Mouse (Mus musculus) layer of hippocampus, adult 2 months (tissue): ENCODE measurements around the gene Hagh. TPM values are rescaled to one million over a fixed set of nuclear protein-coding genes. Genes with fewer than 3 reads are reported as not detected.
A peak's percentile ranks its signal among the peaks of the same experiment; 100 is the strongest.

Experiments used
- DNase-seq, 2 experiments: peaks; one replicate each; pipeline ENCODE4 v3.0.0; 2022; ENCODE audit warnings: low spot score in 2 of 2
- H3K27ac ChIP-seq: fragments of 200-600 bp; 2 replicates; pipeline ENCODE4 v1.8.1; 2022
- H3K4me3 ChIP-seq: fragments of 200-600 bp; 2 replicates; pipeline ENCODE4 v1.8.1; 2022; ENCODE audit warnings: mild to moderate bottlenecking
- CTCF ChIP-seq: fragments of 200-600 bp; conservative IDR thresholded peaks from 2 replicates; pipeline ENCODE4 v1.8.1; 2022; ENCODE audit warnings: antibody characterized with exemption, mild to moderate bottlenecking, moderate library complexity
- total RNA-seq, 2 experiments: library from RNA; stranded (reverse); gene quantifications; 2 replicates each; pipeline ENCODE4 v1.2.3; 2021

The Hagh gene
- total RNA-seq, 2 experiments from 2014 or later = 135 to 137 TPM

DNA sequence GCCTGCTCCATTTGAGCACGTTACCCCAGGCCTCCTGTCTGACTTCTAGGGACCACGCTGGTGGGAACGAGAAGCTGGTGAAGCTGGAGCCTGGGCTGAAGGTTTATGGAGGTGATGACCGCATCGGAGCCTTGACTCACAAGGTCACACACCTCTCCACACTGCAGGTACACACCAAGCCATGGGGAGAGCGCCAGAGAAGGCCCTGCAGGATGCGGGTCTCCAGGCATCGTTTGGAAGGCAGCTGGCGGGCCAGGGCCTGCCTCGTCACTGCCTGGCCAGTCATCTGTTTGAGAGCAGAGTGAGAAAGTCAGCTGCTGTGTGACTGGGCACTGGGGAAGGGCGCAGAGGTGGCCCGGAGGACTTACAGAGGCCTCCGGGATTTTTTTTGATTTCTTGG lies 16.6 kb downstream of the Hagh start:
- H3K27ac ChIP-seq = no peak overlapping the region
- no peak for TF ChIP-seq CTCF
- DNase-seq = no peak
- no peak overlapping the region for H3K4me3 ChIP-seq

DNA sequence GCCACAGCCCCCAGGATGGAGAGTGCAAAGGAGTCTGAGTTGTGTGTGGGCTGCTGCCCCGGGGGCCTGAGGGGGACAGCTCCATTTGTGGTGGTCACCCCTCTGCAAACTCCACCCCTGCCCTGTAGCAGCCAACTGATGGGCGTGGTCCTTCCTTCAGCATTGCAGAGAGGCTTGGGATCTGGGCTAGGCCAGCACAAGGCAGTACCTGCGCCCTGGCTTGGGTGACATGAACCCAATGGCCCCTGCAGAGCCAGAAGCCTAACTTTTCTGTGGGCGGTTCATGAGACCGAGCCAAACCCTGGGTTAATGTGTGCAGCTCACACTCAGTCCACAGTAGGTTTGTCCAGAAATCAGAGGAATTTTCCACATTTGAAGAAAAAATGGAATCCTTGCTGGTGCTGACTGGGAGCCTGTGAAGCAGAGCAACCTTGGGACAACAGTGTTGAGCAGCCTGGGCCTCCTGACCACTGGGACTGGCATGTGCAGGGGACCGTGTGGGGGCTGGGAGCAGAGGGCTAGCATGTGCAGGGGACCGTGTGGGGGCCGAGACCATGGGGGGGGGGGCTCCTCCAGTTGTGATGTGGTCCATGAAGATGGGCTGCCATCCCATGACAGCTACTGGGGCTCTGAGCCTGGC lies 18.0 kb downstream of the Hagh start:
- no peak for DNase-seq
- no peak overlapping the region for H3K27ac ChIP-seq
- no peak overlapping the region for H3K4me3 ChIP-seq
- no peak for TF ChIP-seq CTCF

DNA sequence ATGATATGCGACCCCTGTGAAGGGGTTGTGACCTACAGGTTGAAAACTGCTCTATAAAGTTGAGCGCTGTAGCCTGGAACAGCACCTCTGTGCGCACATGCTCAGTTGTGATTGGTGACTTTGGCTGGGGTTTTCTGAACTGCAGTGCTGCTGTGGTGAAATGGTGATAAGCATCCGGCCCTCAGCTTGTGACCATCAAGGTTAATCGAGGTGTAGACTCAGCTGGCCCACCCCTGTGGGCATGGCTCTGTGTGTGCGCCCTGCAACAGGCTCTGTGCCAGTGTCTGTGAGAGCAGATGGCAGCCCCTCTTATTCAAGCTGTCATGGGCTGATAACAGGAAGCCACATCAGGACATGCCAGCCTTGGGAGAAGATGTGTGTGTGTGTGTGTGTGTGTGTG lies 19.0 kb downstream of the Hagh start:
- DNase-seq = peak; percentile 30 to 41
- no peak overlapping the region for H3K4me3 ChIP-seq
- no peak for TF ChIP-seq CTCF
- H3K27ac ChIP-seq = 0 out of 2 replicates have a peak overlapping the region, but pooled peaks have one; percentile 23

DNA sequence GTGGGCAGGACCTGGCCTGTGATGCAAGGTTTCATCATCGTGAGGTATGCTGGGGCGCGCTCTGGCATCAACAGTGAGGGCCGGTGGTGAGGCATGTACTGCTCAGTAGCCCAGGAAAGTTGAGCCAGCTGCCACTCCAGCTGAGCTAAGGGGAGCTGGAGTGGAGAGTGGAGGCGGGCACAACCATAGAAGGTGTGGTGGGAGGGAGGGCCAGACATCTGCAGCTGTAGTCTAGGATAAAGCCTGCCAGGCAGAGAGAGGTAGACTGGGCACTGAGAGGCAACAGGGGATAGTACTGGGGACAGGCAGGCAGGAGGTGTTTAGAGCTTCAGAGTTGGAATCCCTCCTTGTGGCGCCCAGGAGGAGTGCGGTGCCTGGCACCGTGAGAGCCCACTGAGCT lies 20.1 kb downstream of the Hagh start:
- no peak overlapping the region for H3K27ac ChIP-seq
- no peak for DNase-seq

DNA sequence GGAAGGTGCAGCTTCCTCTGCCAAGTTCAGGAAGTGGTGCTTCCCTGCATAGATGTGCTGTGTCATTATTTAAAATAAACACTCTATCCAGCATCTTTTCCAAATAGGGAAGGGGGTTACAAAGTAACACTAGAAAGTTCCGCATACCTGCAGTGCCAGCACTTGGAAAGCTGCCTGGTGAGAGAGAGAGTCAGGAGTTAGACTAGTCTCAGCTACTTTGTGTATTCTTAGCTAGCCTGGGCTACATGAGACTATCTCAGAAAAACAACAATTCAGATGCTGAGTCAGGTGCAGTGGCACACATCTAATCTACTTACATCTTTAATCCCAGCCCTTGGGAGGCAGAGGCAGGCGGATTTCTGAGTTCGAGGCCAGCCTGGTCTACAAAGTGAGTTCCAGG lies 21.8 kb downstream of the Hagh start:
- Histone ChIP-seq H3K27ac (no peak overlapping the region), H3K4me3 (no peak overlapping the region)
- DNase-seq = no peak
- no peak for TF ChIP-seq CTCF

More for the DNA sequence above, 20.1 kb downstream of the Hagh start:
- no peak for TF ChIP-seq CTCF
- no peak overlapping the region for H3K4me3 ChIP-seq

DNA sequence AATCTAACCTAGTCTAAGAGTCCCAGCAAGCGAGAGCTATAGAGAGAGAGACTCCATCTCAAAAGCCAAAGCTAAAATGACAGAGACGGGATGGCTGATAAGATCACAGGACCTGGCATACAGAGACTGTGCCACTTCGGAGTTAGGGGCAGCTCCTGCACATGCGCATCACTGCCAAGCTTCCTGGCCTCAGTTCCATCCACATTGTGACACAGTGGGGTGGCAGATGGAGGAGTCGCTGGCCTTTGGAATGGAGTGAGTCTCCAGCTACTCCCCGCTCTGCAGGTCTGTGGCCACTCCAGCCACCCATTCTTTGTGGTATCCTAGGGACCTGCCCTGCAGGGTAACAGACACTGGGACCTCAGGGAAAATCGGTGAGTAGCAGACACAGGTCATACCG lies 25.8 kb downstream of the Hagh start, which contains the start of gene Igfals:
Gene Igfals, plus strand, starts transcription at position 222 of the 400 bp plus-strand sequence.
- no peak within 1 kb of the TSS for H3K4me3 ChIP-seq
- peak within 1 kb of the TSS; percentile 82; the same call in 1 of the 2 replicates for H3K27ac ChIP-seq
- TF ChIP-seq CTCF = no peak
- no peak for DNase-seq

DNA sequence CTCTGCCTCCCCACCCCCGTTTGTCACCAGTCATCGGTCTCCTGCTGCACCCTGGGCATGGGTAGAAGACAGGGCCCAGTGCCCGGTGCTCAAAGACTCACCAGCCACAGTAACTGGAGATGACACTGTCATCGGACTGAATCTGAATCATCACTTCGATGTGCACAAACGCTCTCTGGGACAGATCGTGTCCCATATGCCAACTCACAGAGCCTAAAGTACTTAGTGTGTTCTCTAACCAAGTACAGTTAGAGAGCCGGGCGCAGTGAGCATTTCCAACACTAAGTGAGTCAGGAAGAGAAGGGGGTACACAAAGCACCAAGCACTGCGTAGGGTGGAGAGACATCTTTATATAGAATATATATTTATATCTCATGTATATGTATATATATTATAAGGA lies 28.0 kb downstream of the Hagh start:
- Histone ChIP-seq H3K27ac (peak overlapping the region; percentile 82), H3K4me3 (no peak overlapping the region)
- TF ChIP-seq CTCF = no peak
- peak in 1 of 2 experiments; percentile 49 for DNase-seq

DNA sequence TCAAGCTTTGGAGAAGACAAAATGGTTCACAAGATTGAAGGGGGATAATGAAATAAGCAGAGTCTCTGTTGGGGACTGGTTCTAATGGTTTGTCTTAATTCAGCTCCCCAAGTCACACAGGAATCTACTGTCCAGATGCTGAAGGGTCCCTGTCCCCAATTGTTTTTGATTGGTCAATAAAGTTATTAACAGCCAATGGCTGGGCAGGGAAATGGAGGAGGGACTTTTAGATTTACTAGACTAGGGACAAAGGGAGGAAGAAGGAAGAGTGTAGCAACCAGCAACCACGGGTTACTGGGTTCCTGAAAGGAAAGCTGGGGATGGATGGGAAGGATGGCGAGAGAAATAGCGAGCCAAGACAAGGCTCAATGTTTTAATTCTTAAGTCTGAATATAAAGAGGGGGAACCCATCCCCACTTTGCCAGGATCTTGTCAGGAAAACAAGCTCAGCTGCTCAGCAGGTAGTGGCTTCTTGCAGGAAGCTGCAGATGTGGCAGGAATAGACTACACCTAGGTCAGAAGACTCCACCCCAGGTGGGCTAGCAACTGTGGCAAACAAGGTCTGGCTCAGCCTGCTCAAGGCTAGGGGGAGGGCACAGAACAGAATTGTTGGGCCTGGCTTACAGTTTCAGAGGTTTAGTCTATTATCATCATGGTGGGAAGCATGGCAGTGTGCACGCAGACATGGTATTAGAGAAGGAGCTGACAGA lies 33.9 kb downstream of the Hagh start:
- DNase-seq = no peak
- Histone ChIP-seq H3K4me3 (no peak overlapping the region), H3K27ac (no peak overlapping the region)
- TF ChIP-seq CTCF = no peak

DNA sequence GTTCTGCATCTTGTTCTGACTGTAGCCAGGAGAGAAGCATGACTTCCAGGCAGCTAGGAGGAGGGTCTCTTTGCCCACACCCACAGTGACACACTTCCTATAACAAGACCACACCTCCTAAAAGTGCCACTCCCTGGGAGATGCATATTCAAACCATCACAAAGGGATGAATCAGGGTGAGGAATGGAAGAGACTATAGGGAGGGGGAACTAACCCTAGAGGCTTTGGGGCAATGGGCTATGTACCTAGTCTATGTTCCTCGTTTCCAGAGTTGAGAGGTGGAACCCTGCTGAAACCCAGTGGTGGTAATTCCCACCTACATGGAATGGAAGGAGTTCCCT lies 34.4 kb downstream of the Hagh start:
- DNase-seq = no peak
- H3K4me3 ChIP-seq = no peak overlapping the region
- H3K27ac ChIP-seq = no peak overlapping the region
- TF ChIP-seq CTCF = no peak

DNA sequence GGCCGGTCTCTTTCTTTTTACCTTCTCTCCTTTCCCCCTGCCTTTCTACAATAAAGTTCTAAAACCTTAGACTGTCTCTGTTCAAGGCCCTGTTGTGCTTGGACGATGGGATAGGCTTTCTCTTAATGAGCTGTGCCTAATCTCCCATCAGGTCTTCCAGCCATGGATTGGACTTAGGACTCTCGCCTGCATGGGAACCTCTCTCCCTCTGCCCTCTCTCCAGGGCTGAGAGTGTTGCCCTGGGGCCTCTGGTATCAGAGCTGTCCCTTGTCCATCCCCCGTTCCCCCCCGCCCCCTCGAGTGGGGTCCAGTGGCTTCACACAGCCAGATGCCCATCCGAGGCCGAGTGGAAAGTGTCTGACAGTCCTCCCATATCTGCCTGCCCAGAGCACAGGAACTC lies 35.0 kb downstream of the Hagh start:
- no peak overlapping the region for H3K27ac ChIP-seq
- H3K4me3 ChIP-seq = no peak overlapping the region
- DNase-seq = no peak
- TF ChIP-seq CTCF = no peak

DNA sequence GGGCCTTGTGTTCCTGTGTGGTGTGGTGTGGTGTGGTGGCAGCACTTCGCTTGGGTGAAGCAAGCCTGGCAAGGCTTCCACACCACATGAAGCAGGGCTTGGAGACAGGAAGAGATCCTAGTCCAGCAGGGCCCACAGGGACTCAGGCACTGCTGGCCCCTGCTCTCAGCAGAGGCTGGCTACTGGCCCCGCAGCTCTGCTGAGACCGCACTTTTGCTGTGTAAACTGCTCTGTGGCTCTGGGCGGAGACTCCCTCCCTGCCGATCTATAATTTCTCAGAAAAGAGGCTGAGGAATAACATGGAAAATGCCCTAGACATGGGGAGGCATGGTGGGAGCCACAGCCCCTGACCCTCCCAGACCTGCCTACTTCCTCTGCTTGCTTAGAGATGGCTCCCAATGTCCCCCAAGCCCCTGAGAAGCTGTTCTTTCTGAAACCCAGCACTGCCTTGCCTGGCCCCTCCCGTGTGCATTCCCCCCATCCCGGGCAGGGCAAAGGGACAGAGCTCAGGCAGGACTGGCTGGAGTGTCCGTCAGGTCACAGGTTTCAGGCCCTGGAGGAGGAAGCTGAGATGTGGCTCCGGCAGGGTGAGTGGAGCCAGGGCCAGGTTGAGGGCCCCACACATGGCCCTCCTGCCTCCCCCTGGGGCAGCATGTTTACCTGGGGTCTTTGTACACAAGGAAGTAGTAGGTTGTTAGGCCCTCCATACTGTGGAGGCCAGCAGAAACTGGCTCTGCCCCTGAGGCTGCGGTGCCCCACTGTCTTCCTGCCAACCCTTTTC lies 37.6 kb downstream of the Hagh start:
- no peak for DNase-seq
- H3K4me3 ChIP-seq = no peak overlapping the region
- no peak overlapping the region for H3K27ac ChIP-seq
- TF ChIP-seq CTCF = no peak

DNA sequence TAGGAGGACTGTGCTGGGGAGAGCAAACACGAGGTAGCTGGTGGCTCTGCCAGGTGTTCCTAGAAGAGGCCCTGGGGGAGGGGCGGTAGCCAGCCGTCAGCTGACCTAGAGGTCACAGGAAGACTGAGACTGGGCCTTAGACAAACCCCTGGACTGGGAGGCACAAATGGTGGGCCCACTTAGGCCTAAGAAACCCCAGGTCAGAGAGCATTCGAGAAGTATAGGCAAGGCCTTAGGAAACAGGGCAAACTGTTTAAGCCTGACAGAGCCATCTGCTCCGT lies 38.1 kb downstream of the Hagh start:
- no peak for TF ChIP-seq CTCF
- Histone ChIP-seq H3K4me3 (no peak overlapping the region), H3K27ac (no peak overlapping the region)
- DNase-seq = no peak

DNA sequence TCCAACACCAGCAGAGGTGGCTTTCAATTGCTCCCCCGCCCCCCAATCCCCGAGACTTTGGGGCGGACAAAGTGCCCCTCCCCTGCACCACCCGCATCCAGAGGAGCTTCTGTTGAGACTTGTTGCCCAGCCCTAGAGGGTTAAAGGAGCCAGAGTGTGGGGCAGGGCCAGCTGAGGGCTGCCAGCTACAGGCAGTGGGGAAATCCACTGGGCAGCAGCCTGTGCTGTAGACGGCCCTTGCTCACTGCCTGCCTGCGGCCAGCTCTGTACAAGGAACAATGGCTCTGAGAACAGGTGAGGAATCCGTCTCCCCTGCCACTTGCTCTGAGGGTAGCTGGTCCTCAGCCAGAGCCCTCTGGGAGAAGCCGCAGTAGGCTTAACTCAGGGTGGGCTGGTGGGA lies 38.6 kb downstream of the Hagh start:
- no peak for TF ChIP-seq CTCF
- H3K27ac ChIP-seq = no peak overlapping the region
- H3K4me3 ChIP-seq = no peak overlapping the region
- DNase-seq = no peak
